Mouse (Mus musculus): ENCODE measurements around the gene Arhgap22. TPM values are rescaled to one million over a fixed set of nuclear protein-coding genes. Genes with fewer than 3 reads are reported as not detected.

Arhgap22 gene
- total RNA-seq, 2 experiments from 2014 or later: 0.86 to 2.1 TPM

DNA sequence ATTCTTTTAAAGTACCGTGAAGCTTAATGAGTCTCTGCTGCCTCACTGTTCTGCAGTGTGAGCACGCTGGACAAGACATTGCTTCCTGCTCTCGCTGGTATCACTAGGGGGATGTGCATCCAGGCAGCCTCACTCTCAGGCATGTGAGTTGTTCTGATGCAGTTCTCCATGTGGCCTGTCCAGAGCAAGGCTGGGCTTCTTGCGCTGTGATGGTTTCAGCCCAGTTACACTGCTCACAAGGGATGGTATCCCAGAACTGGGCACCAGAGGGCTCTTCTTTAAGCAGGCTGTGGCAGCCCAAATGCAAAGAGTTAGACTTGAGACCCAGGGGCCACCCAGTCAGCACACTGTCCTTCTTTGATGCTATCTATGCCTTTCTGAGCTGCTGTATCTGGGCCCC is 101.9 kb downstream of the Arhgap22 start:
- DNase-seq: no peak
- intact Hi-C loops (cut with DNase I; ENCODE audit: low total_unique reads): loop anchor here (2.0 kb wide), 1 partner anchor 55 kb away; no protein-coding TSS in a partner anchor

DNA sequence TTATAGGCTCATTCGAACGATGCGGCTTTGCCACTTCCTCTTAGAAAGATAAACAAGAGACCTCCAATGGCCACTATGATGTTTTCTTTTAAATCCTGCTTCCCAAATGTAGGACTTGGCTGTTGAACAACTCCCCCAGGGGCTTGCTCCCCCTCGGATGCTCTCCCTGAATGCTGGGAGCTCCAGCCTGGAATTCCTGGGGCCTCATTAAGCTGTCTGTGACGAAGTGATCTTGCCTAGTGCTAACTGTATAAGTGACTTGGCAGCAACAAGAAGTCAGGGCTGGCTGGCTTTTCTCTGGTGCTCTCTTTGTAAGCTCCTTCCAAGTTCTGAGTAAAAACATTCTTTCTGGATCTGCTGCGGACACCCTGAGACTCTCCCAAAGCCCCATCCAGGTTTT is 104.1 kb downstream of the Arhgap22 start:
- DNase-seq: no peak
- intact Hi-C loops (cut with DNase I; ENCODE audit: low total_unique reads): no loop called here

DNA sequence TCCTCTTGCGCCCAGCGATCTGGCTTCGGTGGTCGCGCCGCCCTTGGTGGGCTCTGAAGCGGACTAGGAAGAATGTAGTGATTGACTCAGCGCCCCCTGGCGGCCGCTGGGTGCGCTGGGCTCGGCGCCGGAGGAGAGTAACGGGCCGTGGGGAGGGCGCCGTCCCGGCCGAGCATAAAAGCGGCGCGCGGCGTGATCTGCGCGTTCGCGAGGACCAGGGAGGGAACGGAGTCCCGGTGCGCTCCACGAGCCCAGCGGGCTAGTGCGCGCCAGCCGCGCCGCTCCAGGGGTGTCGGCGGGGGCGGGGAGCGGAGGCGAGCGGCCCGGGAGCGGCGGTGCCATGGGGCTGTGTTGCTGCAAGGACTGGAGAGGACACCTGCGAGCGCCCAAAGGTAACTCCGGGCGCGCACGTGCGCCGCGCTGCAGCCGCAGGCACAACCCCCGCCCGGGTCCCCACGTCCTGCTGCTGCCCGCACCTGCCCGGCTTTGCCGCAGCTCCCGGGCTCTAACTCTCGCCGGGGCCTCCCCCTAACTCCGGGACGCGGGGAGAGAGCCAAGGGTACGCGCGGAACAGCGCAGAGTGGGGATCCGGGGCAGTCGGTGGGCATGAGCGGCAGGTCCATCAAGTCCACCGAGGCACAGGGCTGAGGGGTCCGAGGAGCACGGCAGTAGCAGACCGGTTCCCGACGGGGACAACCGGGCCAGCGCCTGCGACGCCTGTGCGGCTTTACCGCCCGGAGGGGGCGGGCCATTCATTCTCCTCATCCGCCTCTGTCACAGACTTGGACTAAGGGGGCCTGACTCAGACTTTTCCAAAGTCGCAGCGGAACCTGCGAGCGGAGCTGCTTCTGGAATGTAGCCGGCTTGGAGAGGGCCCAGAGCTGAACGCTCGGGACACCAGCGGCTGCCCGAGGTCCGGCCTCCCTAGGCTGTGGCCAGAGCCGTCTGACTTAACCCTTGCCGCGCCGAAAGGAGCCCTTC is 106.0 kb downstream of the Arhgap22 start:
- intact Hi-C loops (cut with DNase I; ENCODE audit: low total_unique reads): no loop called here
- DNase-seq: peak; percentile 87

DNA sequence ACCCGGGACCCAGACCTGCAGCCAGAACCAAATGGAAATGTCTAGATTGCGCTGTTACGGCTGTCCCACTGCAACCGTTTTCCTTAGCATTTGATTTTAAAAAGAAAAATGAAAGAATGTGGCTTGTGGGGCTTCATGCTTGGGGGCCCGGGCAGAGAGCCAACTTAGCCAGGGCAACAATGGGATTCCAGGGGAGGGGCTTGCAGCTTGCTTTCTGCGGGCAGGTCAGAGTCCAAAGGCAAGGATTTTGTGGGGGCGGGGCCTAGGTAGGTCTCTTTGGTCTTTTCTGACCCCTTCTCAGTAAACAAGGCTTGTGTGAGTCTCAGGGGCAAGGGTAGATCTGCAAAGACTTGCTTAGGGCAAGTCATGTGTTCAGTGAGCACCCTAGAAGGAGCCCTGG is 107.0 kb downstream of the Arhgap22 start:
- DNase-seq: no peak
- intact Hi-C loops (cut with DNase I; ENCODE audit: low total_unique reads): no loop called here

DNA sequence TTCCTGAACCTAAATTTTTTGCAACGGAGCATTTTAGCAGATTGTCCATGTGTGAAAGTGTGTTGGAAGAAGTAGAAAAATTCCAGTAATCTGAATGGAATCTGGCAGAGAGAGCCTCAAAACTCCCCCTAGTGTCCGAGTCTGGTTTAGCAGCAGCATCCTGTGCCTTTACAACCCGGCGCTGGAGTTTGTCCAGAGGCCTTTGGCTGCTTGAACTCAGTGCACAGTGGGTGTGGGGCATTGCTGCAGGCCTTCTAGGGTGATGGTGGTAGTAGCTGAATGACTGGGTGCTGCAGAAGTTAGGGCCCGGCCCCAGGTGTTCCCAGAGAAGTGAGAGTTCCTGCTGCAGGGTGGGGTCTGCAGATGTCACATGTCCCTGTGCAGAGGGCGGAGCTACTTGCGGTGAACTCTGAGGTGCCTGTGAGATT is 108.8 kb downstream of the Arhgap22 start:
- peak; percentile 76 for DNase-seq
- intact Hi-C loops (cut with DNase I; ENCODE audit: low total_unique reads): no loop called here

DNA sequence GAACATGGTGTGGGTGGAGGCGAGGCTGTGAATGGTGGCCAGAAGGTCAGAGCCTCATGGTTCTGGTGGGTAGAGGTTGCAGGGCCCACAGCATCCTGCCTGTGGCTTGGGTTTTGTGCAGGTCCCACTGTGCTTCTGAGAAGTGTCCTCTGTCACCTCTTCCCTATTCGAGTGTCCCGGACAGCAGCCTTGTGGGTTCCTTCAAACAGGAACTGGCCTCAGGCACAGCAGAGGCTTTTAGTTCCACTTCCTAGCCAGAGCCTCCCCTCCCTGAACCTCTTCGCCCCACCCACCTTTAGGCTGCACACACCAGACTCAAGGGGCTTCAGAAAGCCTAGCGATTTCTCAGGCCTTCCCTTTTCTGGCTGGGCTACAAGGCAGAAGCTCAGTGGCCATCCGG is 110.7 kb downstream of the Arhgap22 start:
- no peak for DNase-seq
- intact Hi-C loops (cut with DNase I; ENCODE audit: low total_unique reads): no loop called here

DNA sequence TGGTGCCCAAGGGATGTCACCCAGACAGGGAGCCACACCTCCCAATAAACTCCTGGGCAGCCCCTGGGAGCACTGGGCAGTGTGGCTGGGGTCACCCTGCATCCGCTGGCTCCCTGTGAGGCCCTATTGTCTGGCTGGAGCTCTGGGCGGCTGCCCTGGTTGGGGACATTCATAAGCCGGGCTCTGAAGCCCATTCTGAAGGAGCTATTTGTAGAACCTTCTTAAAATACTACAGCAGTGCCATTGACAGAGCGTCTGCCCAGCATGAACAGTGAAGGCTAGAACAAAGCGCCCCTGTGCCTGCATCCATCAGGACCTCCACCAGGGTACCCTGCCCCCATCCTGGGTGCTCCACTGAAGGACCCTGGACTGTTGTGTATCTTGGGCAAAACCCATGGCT is 114.5 kb downstream of the Arhgap22 start:
- intact Hi-C loops (cut with DNase I; ENCODE audit: low total_unique reads): no loop called here
- DNase-seq: no peak

DNA sequence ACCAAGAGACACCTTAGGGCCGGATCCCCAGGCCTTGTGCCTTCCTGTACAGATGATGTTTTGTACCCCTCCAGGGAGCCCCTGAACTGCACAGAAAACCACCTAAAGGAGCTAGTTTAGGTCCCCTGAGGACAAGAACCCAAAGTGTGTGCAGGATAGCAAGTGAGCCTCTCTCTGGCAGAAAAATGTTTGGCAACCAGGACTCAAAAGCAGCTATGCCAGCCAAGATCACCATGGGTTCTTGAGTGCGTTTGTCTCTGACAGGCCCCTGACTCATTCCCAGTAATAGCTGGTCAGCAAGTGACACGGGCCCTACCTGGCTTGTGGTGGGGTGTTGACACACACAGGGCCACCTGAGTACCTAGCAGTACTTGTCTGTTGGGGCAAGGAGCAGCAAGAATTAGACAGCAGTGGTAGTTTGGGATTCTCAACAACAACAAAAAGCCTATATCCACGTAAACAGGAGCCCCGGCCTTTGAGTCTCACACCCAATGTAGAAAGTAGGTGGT is 115.5 kb downstream of the Arhgap22 start:
- DNase-seq: no peak
- intact Hi-C loops (cut with DNase I; ENCODE audit: low total_unique reads): no loop called here

DNA sequence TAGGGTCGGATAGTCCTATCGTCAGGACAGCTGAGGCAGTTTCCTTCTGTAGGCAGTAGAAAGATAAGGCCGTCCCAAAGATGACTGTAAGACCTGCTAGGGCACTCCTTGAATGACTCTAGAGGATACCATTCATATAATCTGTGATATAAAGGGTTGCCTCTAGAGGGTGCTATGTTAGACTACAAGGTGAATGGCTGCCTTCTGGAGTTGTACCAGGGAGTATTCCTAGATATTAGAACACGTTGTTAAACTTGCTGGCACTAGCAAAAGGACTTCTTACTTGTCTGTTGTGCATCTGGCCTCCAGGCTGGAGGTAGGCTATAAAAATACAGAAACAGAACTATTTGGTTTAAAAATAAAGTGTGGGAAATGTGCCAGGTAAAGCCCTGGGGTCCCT is 117.2 kb downstream of the Arhgap22 start:
- intact Hi-C loops (cut with DNase I; ENCODE audit: low total_unique reads): no loop called here
- DNase-seq: no peak

DNA sequence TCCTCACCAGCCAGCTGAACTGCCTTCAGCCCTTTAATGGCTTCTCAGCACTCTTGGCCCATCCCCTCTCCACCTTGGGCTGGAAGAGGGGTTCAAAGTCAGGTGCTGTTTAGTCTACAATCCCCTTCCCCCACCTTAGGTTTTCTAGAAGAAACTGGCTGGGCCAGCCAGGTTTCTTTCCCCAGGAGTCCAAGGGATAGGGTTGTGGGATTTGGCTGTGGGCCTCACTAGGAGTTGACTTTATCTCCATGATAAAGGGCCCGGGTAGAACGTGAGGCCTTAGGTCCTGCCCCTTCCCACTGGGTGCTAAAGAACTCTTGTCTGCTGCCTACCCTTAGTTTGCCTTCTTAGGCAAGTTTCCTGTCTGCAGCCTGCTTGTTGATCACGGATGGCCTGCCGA is 117.8 kb downstream of the Arhgap22 start:
- no peak for DNase-seq
- intact Hi-C loops (cut with DNase I; ENCODE audit: low total_unique reads): no loop called here

DNA sequence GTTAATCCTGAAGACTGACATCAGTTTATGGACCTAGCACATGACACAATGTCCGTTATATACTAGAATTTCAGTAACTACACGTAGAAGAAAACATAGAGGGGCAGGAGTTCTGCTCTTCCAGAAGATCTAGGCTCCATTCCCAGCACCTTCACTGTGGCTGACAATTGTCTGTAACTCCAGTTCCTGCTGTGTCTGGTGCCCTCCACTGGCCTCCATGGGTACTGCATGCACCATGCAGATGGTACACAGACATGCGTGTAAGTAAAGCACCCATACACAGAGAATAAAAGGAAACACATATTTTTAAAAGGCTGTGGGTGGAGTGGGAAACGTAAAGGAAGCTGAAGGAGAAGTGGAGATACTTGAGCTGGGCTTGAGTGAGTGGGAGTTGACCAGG is 120.0 kb downstream of the Arhgap22 start:
- DNase-seq: no peak
- intact Hi-C loops (cut with DNase I; ENCODE audit: low total_unique reads): no loop called here

DNA sequence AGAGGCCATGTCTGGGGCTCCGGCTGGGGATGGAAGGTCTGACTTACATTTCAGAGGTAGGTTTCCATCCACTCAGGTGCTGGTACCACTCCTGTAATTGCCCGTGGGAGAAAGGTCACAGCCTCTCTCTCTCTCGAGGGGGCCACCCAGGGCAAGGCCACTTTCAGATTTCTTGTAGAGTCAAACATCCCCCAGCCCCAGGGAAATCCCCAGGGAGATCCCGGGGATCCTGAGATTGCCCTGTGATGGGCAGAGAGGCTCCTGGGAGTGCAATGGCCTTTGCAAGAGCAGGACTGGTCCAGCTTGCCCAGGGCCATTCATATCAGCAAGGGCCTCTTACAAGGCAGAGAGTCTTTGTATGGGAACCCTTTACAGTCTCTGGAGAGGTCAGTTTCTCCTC is 120.6 kb downstream of the Arhgap22 start:
- intact Hi-C loops (cut with DNase I; ENCODE audit: low total_unique reads): no loop called here
- DNase-seq: no peak

DNA sequence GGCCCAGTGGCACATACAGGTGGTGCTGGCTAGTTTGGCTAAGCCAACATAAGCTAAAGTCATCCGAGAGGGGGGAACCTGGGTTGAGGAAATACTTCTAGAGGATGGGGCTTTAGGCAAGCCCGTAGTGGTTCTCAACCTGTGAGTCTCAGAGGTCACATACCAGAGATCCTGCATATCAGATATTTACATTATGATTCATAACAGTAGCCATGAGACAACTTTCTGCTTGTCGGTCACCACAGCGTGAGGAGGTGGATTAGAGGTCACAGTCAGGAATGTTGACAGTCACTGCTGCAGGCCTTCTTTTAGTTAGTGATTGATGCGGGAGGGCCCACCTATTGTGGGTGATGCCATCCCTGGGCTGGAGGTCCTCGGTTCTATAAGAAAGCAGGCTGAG is 121.9 kb downstream of the Arhgap22 start:
- DNase-seq: no peak
- intact Hi-C loops (cut with DNase I; ENCODE audit: low total_unique reads): no loop called here

DNA sequence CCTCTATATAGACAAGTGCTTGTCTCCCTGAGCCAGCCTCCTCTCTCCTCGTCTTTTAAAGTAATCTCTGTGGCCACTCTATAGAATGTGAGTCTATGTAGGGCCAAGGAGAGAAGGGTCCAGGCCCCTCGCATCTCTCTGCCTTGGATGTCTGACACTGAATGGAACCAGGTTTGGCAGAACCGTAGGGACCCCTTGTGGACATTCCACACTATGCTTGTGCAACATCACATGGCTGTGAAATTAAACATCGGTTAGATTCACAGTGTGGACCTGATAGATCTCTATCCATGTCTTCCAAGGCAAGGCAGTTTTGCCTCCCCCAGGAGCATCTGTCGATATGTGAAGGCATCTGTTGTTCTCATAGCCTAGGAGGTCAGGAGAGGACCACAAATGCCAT is 124.9 kb downstream of the Arhgap22 start:
- no peak for DNase-seq
- intact Hi-C loops (cut with DNase I; ENCODE audit: low total_unique reads): no loop called here

DNA sequence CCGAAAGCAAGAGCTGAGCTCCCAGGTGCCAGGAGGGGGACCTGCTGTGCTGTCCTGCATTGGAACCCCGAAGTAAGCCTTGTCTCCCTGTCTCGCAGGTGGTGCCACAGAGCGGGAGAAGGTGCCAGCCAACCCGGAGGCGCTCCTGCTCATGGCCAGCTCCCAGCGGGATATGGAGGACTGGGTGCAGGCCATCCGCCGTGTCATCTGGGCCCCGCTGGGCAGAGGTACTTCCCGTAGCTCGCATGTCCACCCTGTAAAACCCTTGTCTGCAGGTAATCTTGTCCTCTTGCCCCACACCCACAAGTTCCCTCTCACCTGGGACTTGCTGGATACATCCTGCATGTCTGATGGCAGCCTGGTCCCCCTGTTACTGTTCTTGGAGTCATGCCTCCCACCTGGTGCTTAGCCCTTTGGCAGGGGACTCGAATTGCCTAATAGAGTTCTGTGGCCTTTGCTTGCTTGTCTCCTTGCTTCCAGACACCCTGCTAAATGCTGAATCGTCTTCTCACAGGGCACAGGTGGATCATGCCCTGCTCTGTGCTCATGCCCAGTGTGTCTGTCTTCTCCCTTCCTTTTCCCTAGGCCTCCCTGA is 129.4 kb downstream of the Arhgap22 start:
- no peak for DNase-seq
- intact Hi-C loops (cut with DNase I; ENCODE audit: low total_unique reads): no loop called here

DNA sequence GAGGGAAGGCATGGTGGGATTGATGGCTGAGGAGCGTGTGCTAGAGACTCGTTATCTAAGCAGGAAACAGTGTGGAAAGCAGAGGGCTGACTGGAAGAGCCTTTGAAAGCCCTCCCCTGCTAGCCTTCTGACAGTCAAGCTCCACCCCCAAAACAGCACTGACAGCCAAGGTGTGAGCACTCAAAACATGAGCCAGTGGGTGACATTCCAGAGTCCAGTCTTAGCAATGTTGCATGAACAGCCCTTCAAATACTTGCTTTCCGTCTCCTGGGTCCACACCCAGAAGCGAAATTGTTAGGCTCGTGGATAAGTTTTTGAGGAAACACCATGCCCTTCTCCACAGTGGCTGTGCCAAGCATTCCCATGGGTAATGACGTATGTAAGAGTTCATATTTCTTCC is 132.7 kb downstream of the Arhgap22 start:
- no peak for DNase-seq
- intact Hi-C loops (cut with DNase I; ENCODE audit: low total_unique reads): no loop called here

DNA sequence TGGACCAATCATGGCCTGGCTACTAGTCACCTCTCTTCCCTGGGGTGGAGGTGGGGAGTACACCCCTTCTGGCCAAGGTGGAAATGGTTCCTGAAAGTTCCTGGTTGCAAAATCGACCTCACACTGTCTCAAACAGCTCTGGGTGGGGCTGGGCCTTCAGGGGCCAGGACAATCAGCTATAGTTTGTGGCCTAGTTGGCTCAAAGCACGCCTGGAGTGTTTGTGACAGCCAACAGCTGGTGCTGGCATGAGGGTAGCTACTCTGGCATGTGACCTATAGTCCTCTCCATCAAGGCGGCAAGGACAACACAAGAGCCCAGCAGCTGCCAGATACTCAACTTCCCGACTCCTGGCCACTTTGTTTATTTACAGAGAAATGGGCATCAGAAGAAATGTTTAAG is 133.9 kb downstream of the Arhgap22 start:
- DNase-seq: no peak
- intact Hi-C loops (cut with DNase I; ENCODE audit: low total_unique reads): no loop called here

DNA sequence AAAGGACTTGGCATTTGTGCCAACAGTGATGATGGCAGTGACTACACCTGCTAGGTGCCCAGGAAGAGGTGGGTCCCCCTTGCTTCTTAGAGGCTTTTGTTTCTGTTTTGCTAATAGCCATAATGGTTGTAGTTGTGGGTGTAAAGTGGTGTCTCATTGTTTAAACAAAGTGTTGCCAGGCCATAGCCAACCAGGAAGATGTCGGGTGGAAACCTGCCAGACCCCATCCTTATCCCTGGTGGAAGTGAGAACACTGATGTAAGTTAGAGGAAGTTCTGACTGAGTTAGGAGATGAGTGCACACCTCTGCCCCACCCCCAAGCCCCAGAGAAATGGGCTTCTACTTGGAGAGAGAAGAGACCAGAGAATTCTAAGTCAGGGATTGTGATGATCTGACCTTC is 134.3 kb downstream of the Arhgap22 start:
- intact Hi-C loops (cut with DNase I; ENCODE audit: low total_unique reads): no loop called here

DNA sequence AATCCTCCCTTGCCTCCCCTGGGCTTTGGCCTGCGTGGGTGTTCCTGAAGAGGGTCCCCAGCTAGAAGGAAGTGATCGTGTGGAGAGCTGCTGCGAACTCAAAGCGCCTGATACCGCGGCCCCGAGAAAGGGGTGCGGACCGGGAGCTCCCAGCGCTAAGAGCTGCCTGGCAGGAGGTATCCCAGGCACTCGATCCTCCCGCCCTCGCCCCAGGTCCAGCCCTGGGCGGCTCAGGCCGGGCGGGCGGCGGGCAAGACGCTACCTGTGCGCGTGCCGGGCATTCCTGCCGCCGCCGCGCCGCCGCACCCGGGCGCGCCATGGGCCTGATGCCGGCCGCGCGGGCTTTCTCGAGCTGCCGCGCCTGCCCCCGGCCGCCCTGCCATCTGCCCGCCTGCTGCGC is 137.2 kb downstream of the Arhgap22 start:
- DNase-seq: no peak
- intact Hi-C loops (cut with DNase I; ENCODE audit: low total_unique reads): no loop called here

More for the DNA sequence above, 134.3 kb downstream of the Arhgap22 start:
- no peak for DNase-seq

DNA sequence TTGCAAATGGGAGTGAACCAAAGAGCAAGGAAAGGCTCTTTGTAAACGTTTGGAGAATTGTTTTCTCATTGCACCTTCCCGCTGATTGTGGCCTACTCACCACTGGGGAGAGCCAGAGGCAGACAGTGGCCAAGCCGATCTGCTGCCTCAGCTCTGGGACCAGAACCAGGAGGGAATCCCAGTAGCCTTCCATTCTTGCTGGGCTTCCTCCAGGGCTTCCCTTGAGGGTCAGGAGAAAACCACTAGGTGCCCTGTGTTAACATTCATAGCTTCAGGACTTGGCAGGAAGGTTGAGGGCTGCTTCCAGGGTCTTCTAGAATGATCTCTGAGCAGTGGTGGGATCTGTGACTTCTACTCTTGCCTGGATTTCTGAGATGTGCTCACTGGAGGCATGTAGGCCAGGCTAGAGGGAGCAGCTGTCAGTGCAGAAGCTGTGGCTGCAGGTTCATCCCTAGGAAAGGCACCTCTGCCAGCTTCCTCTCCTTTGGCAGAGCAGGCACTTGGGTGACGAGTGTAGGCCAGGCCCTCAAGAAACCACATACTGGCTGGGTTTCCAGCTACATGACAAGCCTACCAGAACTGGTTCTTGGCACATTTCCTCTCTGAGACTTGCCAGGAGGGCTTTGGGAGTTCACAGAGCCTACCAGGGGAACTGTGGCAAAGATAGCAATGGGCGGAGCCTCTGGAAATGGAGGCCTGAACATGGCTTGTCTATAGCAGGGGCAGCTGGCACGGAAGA is 138.3 kb downstream of the Arhgap22 start:
- intact Hi-C loops (cut with DNase I; ENCODE audit: low total_unique reads): no loop called here
- DNase-seq: peak; percentile 63
